Mouse (Mus musculus): ENCODE measurements around the gene 2300002M23Rik.

2300002M23Rik gene

DNA sequence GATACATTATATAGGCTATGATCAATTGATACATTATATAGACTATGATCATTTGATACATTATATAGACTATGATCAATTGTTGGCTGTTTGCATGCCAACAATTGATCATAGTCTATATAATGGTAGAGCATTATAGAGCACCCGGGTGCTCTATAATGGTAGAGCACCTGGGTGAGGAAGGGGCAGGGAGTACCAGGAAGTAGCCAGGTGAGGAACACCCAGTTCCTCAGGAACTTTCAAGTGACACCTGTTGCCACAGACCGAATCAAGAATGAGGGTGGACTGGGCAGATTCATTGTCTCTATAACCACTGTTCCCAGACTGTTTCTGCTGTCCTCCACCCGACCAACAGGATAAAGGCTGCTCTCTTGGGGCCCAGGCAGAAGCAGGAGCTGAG lies at the start of gene 2300002M23Rik:
Gene 2300002M23Rik, plus strand, starts transcription at position 301 of the 400 bp plus-strand sequence.
- DNase-seq (ENCODE audit: low spot score in 2 of 2), result no peak

DNA sequence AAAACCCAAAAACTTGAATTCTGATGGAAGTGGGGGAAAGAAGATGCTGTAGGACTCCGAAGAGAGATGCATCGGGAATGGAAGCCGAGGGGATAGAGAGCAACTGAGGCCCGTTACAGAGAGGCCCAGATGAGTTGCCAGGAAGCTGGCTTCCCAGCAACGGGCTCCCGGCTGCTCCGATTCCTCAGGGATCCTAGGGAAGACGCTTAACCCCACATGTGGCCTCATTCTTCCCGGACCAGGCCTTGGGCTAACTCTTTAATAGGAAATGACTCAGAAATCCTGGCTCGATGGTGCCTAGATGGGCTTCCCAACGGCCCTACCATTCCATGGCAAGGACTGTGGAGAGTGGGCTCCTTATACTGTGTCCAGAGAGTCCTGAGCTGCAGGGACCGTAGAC lies 49.7 kb upstream of the 2300002M23Rik start:
- DNase-seq (ENCODE audit: low spot score in 2 of 2), result no peak

GRCm38 (mm10) chr17:35524354-35524753 lies 42.9 kb upstream of the 2300002M23Rik start:
- DNase-seq (ENCODE audit: low spot score in 2 of 2), result no peak

- DNase-seq (ENCODE audit: low spot score in 2 of 2), result no peak
Measured at GRCm38 (mm10) chr17:35526644-35527043, 40.6 kb upstream of the 2300002M23Rik start.

- DNase-seq (ENCODE audit: low spot score in 2 of 2), result no peak
Measured at GRCm38 (mm10) chr17:35532360-35532759, 34.9 kb upstream of the 2300002M23Rik start.

GRCm38 (mm10) chr17:35532901-35533300 lies 34.3 kb upstream of the 2300002M23Rik start, which contains the start of gene Psors1c2:
Gene Psors1c2 (plus strand): TSS chr17:35533201.
- no peak for DNase-seq (ENCODE audit: low spot score in 2 of 2)

DNA sequence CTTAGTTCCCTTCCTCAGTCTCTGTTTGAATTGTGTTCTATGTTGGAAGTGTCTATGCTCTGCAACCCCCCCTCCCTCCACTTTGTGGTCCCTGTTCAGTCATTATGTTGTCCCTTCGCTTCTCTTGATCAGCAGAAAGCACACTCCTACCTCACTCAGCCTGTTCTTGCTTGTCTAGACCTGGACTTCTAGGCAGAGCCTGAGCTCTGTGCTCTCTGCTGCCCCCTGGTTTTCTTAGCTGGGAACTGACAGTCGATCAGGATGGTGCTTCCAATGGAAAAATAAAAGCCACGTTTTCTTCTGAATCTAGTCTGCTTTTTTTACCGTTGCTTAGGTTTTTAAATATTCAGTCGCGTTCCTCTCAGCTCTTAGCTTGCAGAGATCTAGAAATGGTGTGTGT lies 32.9 kb upstream of the 2300002M23Rik start:
- DNase-seq (ENCODE audit: low spot score in 2 of 2), result peak; percentile 62 to 81

- no peak for DNase-seq (ENCODE audit: low spot score in 2 of 2)
Measured at GRCm38 (mm10) chr17:35537421-35537820, 29.8 kb upstream of the 2300002M23Rik start.

- no peak for DNase-seq (ENCODE audit: low spot score in 2 of 2)
Measured at GRCm38 (mm10) chr17:35538476-35538875, 28.8 kb upstream of the 2300002M23Rik start.

- no peak for DNase-seq (ENCODE audit: low spot score in 2 of 2)
Measured at GRCm38 (mm10) chr17:35539540-35539939, 27.7 kb upstream of the 2300002M23Rik start.

DNA sequence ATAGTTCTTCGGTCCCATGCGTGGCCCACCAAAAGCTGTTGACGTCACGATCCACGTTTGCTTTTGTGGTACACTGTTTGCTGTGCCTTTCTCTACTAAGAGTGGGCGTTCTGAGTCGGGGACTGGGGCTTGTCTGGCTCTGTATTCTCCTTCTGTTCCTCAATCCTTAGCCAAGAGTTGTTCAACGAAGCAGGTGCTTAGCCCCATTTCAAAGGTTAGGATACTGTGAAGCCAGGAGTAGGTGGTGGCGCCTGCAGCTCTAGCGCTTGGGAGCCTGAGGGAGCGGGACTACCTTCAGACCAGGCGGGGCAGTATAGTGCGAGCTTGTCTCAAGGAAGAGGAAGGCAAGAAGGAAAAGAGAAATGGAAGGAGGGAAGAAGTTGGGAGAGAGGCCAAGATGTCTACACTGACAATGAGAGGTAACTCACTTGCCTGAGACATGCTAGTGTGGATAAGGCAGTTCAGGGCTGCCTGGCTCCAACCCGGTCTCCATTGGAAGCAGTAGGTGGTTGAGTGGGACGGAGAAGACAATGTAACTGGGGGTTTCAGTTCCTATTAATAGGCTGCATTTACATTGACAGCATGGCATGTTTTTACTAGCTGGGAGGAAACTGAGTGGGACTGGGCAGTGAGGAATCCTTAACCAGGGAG lies 24.4 kb upstream of the 2300002M23Rik start:
- no peak for DNase-seq (ENCODE audit: low spot score in 2 of 2)

GRCm38 (mm10) chr17:35543412-35543861 lies 23.8 kb upstream of the 2300002M23Rik start:
- no peak for DNase-seq (ENCODE audit: low spot score in 2 of 2)

- no peak for DNase-seq (ENCODE audit: low spot score in 2 of 2)
Measured at GRCm38 (mm10) chr17:35544001-35544400, 23.2 kb upstream of the 2300002M23Rik start.

GRCm38 (mm10) chr17:35544680-35545079 lies 22.6 kb upstream of the 2300002M23Rik start:
- DNase-seq (ENCODE audit: low spot score in 2 of 2), result peak in 1 of 2 experiments; percentile 61

- no peak for DNase-seq (ENCODE audit: low spot score in 2 of 2)
Measured at GRCm38 (mm10) chr17:35547465-35547864, 19.8 kb upstream of the 2300002M23Rik start.

GRCm38 (mm10) chr17:35548636-35549035 lies 18.6 kb upstream of the 2300002M23Rik start:
- no peak for DNase-seq (ENCODE audit: low spot score in 2 of 2)

DNA sequence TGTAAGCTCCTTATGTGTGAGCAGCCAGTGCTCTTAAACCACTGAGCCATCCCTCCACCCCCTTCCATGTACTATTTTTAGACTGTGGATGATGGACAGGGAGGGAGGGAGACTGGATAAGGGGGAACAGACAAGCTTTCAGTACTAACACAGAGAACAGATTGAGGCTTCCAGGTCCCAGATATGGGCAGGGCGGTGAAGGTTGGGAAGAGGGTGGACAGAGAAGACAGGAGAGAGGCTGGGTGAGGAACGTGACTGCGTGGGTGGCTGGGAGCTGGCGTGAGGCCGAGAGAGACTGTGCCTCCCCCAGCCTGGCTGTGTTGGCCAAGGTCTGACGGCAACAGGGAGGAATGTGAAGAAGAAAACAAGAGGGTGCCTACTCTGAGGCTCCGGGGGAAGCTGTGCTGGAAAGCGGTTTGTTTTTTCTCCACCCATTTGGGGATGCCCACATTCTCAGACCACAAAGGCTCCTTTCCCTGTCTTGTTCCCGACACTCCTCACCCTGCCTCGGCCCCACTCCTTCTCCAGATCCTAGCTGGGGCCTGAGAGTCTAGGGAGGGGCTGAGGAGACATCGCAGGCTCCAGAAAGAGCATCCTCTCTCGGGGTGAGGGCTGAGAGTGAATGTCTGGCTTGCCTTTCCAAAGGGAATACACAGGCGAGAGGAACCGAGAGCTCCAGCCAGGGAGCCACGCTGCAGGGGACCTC lies 17.7 kb upstream of the 2300002M23Rik start:
- DNase-seq (ENCODE audit: low spot score in 2 of 2), result peak; percentile 72 to 77

DNA sequence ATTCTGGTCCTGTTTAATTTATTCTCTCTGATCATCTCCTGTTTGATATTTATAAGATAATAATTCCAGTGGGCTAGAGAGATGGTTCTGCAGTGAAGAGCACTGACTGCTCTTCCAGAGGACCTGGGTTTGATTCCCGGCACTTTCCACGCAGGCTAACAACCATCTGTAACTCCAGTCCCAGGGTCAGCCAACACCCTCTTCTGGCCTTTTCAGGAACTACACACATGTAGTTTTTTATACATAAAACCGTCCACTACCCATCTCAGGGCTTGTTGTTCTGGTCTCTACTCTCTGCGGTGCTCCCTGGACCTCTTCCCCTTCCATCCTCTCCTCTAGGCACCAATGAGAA lies 17.1 kb upstream of the 2300002M23Rik start:
- DNase-seq (ENCODE audit: low spot score in 2 of 2), result no peak

GRCm38 (mm10) chr17:35550871-35551270 lies 16.4 kb upstream of the 2300002M23Rik start:
- no peak for DNase-seq (ENCODE audit: low spot score in 2 of 2)

DNA sequence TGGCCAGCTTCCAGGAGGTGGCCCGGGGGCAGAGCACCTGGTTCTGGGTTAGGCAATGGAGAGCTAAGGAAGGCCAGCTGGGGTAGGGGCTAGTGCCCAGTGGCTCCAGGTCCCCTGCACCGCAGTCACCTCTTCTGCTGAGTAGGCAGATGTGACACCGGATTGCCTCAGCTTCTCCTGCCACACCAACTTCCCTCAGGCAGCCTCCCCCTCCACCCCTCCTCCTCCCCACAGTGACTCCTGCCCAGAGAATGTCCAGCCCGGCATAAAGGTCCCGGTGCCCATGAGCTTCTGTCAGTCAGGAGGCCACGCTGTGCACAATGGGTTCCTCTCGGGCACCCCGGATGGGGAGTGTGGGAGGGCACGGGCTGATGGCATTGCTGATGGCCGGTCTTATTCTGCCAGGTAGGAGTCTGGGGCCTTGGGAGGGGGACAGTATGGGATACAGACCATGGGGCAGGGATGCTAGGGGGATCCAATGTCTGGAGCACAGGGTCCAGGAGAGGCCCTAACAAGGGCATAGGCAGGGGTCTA lies 15.3 kb upstream of the 2300002M23Rik start, which contains the start of gene Cdsn:
Gene Cdsn, plus strand, starts transcription at position 248 of the 534 bp plus-strand sequence.
- no peak for DNase-seq (ENCODE audit: low spot score in 2 of 2)

DNA sequence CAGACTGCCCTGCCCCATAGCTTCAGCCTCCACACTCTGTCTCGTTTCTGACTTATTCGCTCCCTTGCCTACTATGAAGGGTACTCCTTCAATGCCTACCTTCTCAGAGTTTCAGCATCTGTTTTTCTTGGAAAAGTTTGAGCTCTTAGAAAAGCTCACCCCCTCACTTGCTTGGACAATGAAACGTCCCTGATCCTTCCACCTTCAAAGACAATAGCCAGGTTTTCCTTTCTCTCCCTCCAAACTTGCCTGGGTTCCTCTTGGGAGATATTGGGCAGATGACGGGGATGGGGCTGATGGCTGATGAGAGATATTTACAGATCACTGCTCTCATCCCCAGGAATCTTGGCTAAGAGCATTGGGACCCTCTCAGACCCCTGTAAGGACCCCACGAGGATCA lies 12.9 kb upstream of the 2300002M23Rik start:
- no peak for DNase-seq (ENCODE audit: low spot score in 2 of 2)

DNA sequence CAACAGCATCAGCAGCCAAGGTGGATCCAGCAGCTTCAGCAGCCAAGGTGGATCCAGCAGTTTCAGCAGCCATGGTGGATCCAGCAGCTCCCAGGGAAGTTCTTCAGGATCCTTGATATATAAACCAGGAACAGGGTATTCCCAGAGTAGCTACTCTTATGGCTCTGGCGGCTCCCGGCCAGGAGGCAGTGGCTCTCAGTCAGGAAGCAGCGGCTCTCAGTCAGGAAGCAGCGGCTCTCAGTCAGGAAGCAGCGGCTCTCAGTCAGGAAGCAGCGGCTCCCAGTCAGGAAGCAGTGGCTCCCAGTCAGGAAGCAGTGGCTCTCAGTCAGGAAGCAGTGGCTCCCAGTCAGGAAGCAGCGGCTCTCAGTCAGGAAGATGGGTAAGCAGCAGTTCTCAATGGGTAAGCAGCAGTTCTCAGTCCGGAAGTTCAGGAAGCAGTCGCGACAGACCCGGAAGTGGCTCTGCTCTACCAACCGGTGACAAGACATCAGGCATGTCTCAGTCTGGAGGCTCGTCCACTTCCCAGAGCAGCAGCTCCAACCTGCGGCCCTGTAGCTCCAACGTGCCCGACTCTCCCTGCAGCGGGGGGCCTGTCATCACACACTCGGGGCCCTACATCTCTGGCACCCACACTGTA lies 12.4 kb upstream of the 2300002M23Rik start:
- no peak for DNase-seq (ENCODE audit: low spot score in 2 of 2)
